Mouse (Mus musculus) ES-E14 (cell line): ENCODE measurements around the gene Ugt8a. TPM values are rescaled to one million over a fixed set of nuclear protein-coding genes. Genes with fewer than 3 reads are reported as not detected.
A peak's percentile ranks its signal among the peaks of the same experiment; 100 is the strongest.

Source experiments
- DNase-seq: peaks from one replicate; pipeline ENCODE4 v3.0.0-alpha.2; 2013; ENCODE audit warnings: low read depth, low spot score
- H3K27ac ChIP-seq: 2 replicates; pipeline ENCODE4 v1.5.1; 2012; ENCODE audit warnings: low read depth, mild to moderate bottlenecking, low read length, moderate library complexity, mixed read lengths; ENCODE audit not compliant: poor library complexity, insufficient read depth, severe bottlenecking
- H3K36me3 ChIP-seq: 2 replicates; pipeline ENCODE4 v1.6.1; 2012; ENCODE audit warnings: mild to moderate bottlenecking, low read length, moderate library complexity, mixed read lengths; ENCODE audit not compliant: control insufficient read depth, poor library complexity, insufficient read depth, severe bottlenecking
- H3K4me1 ChIP-seq, 2 experiments: fragments of 150-350 bp in 1 of 2; sonication (generic) in 1 of 2; 2 replicates each; pipeline ENCODE4 v1.6.1; 2012; ENCODE audit warnings: low read length in 2 of 2, mild to moderate bottlenecking in 1 of 2, mixed read lengths in 1 of 2; ENCODE audit not compliant: control insufficient read depth in 2 of 2, insufficient read depth in 2 of 2, poor library complexity in 1 of 2
- H3K4me3 ChIP-seq, 2 experiments: fragments of 150-350 bp in 1 of 2; sonication (generic) in 1 of 2; 2 replicates each; pipeline ENCODE4 v1.5.1; 2012; ENCODE audit warnings: low read length in 2 of 2, low read depth in 1 of 2, mild to moderate bottlenecking in 1 of 2, mixed read lengths in 1 of 2; ENCODE audit not compliant: insufficient read depth in 1 of 2, poor library complexity in 1 of 2, severe bottlenecking in 1 of 2
- H3K9ac ChIP-seq: 2 replicates; pipeline ENCODE4 v1.6.1; 2012; ENCODE audit warnings: low read depth, mild to moderate bottlenecking, low read length, mixed read lengths; ENCODE audit not compliant: poor library complexity, insufficient read depth, severe bottlenecking
- H3K9me3 ChIP-seq: fragments of 150-350 bp; sonication (generic); 2 replicates; pipeline ENCODE4 v1.6.1; 2012; ENCODE audit warnings: low read depth, mild to moderate bottlenecking, low read length; ENCODE audit not compliant: control insufficient read depth, insufficient read depth
- CHD2 ChIP-seq: IDR thresholded peaks from 2 replicates; pipeline ENCODE4 v1.6.1; 2014; ENCODE audit warnings: mild to moderate bottlenecking, low read depth, low read length, inconsistent platforms
- HCFC1 ChIP-seq: IDR thresholded peaks from 2 replicates; pipeline ENCODE4 v1.6.1; 2012; ENCODE audit warnings: low read length, inconsistent platforms, borderline replicate concordance; ENCODE audit not compliant: insufficient read depth
- MAFK ChIP-seq: IDR thresholded peaks from 2 replicates; pipeline ENCODE4 v1.6.1; 2014; ENCODE audit warnings: mild to moderate bottlenecking, low read depth, low read length, inconsistent platforms; ENCODE audit not compliant: insufficient read depth
- ZC3H11A ChIP-seq: IDR thresholded peaks from 2 replicates; pipeline ENCODE4 v1.6.1; 2012; ENCODE audit warnings: low read depth, mild to moderate bottlenecking, inconsistent platforms, low read length, borderline replicate concordance
- ZNF384 ChIP-seq: IDR thresholded peaks from 2 replicates; pipeline ENCODE4 v1.6.1; 2012; ENCODE audit warnings: low read depth, low read length, inconsistent platforms
- in situ Hi-C, 2 experiments: fragments of 600-800 bp; cut with MboI; formaldehyde crosslinking; loops; one replicate each; pipeline ENCODE4 v1.15.1; 2025; ENCODE audit warnings: low sequenced_read_pairs in 2 of 2, inconsistent platforms in 1 of 2; ENCODE audit not compliant: unreplicated experiment in 2 of 2
- total RNA-seq: library from RNA; depleted of rRNA; stranded (reverse); fragments of 300-350 nt; gene quantifications from 2 replicates; pipeline ENCODE4 v1.2.3, GENCODE M21; 2012

Ugt8a gene
- total RNA-seq, 1 experiment = 5.7 TPM

- DNase-seq = no peak
- in situ Hi-C loops = no loop called here
- Histone ChIP-seq H3K27ac (no peak overlapping the region), H3K36me3 (no peaks in the 10 kb centered on the region), H3K4me3 (no peak overlapping the region), H3K9me3 (no peaks in the 10 kb centered on the region), H3K4me1 (no peaks in the 10 kb centered on the region), H3K9ac (no peak overlapping the region)
- no peak for TF ChIP-seq MAFK
- no peak for TF ChIP-seq CHD2
- no peak for TF ChIP-seq ZC3H11A
- TF ChIP-seq ZNF384 = no peak
- no peak for TF ChIP-seq HCFC1
Measured at GRCm38 (mm10) chr3:125969458-125969857, 31.0 kb upstream of the Ugt8a start.

- no peaks in the 10 kb centered on the region for H3K4me1 ChIP-seq
- H3K36me3 ChIP-seq = no peaks in the 10 kb centered on the region
- H3K9ac ChIP-seq = no peak overlapping the region
- H3K9me3 ChIP-seq = no peaks in the 10 kb centered on the region
- no peak for DNase-seq
- TF ChIP-seq ZNF384 (no peak), ZC3H11A (no peak), MAFK (no peak), HCFC1 (no peak), CHD2 (no peak)
- in situ Hi-C loops = no loop called here
- H3K4me3 ChIP-seq = no peak overlapping the region
- no peak overlapping the region for H3K27ac ChIP-seq
Measured at GRCm38 (mm10) chr3:125956196-125956885, 17.9 kb upstream of the Ugt8a start.

- Histone ChIP-seq H3K36me3 (no peaks in the 10 kb centered on the region), H3K9ac (no peak overlapping the region), H3K4me3 (no peak overlapping the region), H3K27ac (no peak overlapping the region), H3K9me3 (no peaks in the 10 kb centered on the region), H3K4me1 (no peaks in the 10 kb centered on the region)
- TF ChIP-seq ZC3H11A (no peak), CHD2 (no peak), MAFK (no peak), HCFC1 (no peak), ZNF384 (no peak)
- DNase-seq = no peak
- in situ Hi-C loops = no loop called here
Measured at GRCm38 (mm10) chr3:125954881-125955280, 16.5 kb upstream of the Ugt8a start.

GRCm38 (mm10) chr3:125940811-125941210, 2.4 kb upstream of the Ugt8a start:
- TF ChIP-seq HCFC1 (no peak), ZC3H11A (no peak), MAFK (no peak), ZNF384 (no peak), CHD2 (no peak)
- Histone ChIP-seq H3K36me3 (no peaks in the 10 kb centered on the region), H3K4me3 (no peak overlapping the region), H3K9ac (no peak overlapping the region), H3K27ac (no peak overlapping the region), H3K9me3 (no peaks in the 10 kb centered on the region), H3K4me1 (no peaks in the 10 kb centered on the region)
- in situ Hi-C loops = no loop called here
- DNase-seq = no peak

GRCm38 (mm10) chr3:125938756-125939109, 314 bp upstream of the Ugt8a start:
- H3K4me1 ChIP-seq = no peaks in the 10 kb centered on the region
- no peaks in the 10 kb centered on the region for H3K9me3 ChIP-seq
- DNase-seq = peak; percentile 60
- peak overlapping the region; percentile 50 to 87 for H3K4me3 ChIP-seq
- H3K36me3 ChIP-seq = no peaks in the 10 kb centered on the region
- TF ChIP-seq ZNF384 (no peak), HCFC1 (no peak), ZC3H11A (no peak), CHD2 (no peak), MAFK (no peak)
- in situ Hi-C loops = no loop called here
- H3K27ac ChIP-seq = no peak overlapping the region
- H3K9ac ChIP-seq = peak overlapping the region; percentile 53; the same call in 1 of the 2 replicates
